Mouse (Mus musculus) liver, embryonic 14.5 days (tissue): ENCODE measurements around the gene Rmi2. TPM values are rescaled to one million over a fixed set of nuclear protein-coding genes. Genes with fewer than 3 reads are reported as not detected.
"Not testable (repeated sequence)": the region's sequence is repeated elsewhere in the genome, so short reads cannot be mapped to it uniquely, and the experiment has no call there.

Source experiments
- ATAC-seq: fragments of 200-750 bp; cut with Nextera tagmentation; 2 replicates; pipeline ENCODE4 v1.8.0; 2017; ENCODE audit warnings: moderate number of reproducible peaks, mild to moderate bottlenecking, moderate library complexity; ENCODE audit not compliant: insufficient read depth
- DNase-seq, 3 experiments: peaks; one replicate each; pipeline ENCODE4 v3.0.0-alpha.2; 2012 to 2013; ENCODE audit warnings: low read depth in 3 of 3, low spot score in 3 of 3
- H3K27ac ChIP-seq: fragments of 300-500 bp; sonication (generic); 2 replicates; pipeline ENCODE4 v1.5.1; 2014; ENCODE audit warnings: moderate library complexity, mild to moderate bottlenecking, control low read depth, inconsistent platforms
- H3K27me3 ChIP-seq: fragments of 300-500 bp; sonication (generic); 2 replicates; pipeline ENCODE4 v1.6.1; 2014; ENCODE audit warnings: mild to moderate bottlenecking, low read length, moderate library complexity; ENCODE audit not compliant: control insufficient read depth, insufficient read depth
- H3K36me3 ChIP-seq: fragments of 300-500 bp; sonication (generic); replicated peaks from 2 replicates; pipeline ENCODE4 v1.6.1; 2014; ENCODE audit warnings: low read depth; ENCODE audit not compliant: control insufficient read depth, insufficient read depth
- H3K4me1 ChIP-seq, 2 experiments: fragments of 200-500 bp in 1 of 2; fragments of 300-500 bp in 1 of 2; sonication (generic) in 1 of 2; replicated peaks; 2 replicates each; pipeline ENCODE4 v1.6.1; 2012 to 2014; ENCODE audit warnings: antibody characterized with exemption in 1 of 2, inconsistent platforms in 1 of 2, low read length in 1 of 2; ENCODE audit not compliant: control insufficient read depth in 2 of 2, insufficient read depth in 2 of 2
- H3K4me2 ChIP-seq: fragments of 300-500 bp; sonication (generic); 2 replicates; pipeline ENCODE4 v1.6.1; 2014; ENCODE audit warnings: low read depth, mild to moderate bottlenecking, control low read depth, moderate library complexity
- H3K4me3 ChIP-seq, 2 experiments: fragments of 200-500 bp in 1 of 2; fragments of 300-500 bp in 1 of 2; sonication (generic) in 1 of 2; 2 replicates each; pipeline ENCODE4 v1.5.1; 2012 to 2014; ENCODE audit warnings: low read depth in 2 of 2, low read length in 2 of 2, mild to moderate bottlenecking in 2 of 2, control low read depth in 1 of 2, inconsistent platforms in 1 of 2, moderate library complexity in 1 of 2; ENCODE audit not compliant: insufficient read depth in 1 of 2
- H3K9ac ChIP-seq: fragments of 300-500 bp; sonication (generic); replicated peaks from 2 replicates; pipeline ENCODE4 v1.6.1; 2014; ENCODE audit warnings: mild to moderate bottlenecking, control low read depth, moderate library complexity
- H3K9me3 ChIP-seq: fragments of 300-500 bp; sonication (generic); 2 replicates; pipeline ENCODE4 v1.6.1; 2016; ENCODE audit warnings: low read length, mixed read lengths; ENCODE audit not compliant: control insufficient read depth
- CTCF ChIP-seq: IDR thresholded peaks from 2 replicates; pipeline ENCODE4 v1.5.1; 2016; ENCODE audit warnings: antibody characterized with exemption, low read depth, control low read depth
- EP300 ChIP-seq: IDR thresholded peaks from 2 replicates; pipeline ENCODE4 v1.6.1; 2016; ENCODE audit warnings: antibody characterized with exemption, low read depth
- WGBS: fragments of 180-500 bp; shearing (Covaris S2); extraction: QIAGEN DNeasy Blood & Tissue Kit; methylation state at CpG from one replicate; pipeline ENCODE4 v1.1.7; 2014; ENCODE audit not compliant: insufficient replicate concordance; 5-methylcytosine and 5-hydroxymethylcytosine counted together
- polyA plus RNA-seq, 2 experiments: library from polyadenylated mRNA; depleted of rRNA in 1 of 2; stranded (reverse) in 1 of 2; unstranded in 1 of 2; fragments of >200 nt; fragmentation: Nextera tagmentation in 1 of 2; extraction: Ambion mirVana in 1 of 2; gene quantifications; 2 replicates each; pipeline versions ENCODE4 v1.2.1 to v1.2.3; 2012 to 2014

Gene Rmi2
- polyA plus RNA-seq, 2 experiments = 1.3 to 2.9 TPM

DNA sequence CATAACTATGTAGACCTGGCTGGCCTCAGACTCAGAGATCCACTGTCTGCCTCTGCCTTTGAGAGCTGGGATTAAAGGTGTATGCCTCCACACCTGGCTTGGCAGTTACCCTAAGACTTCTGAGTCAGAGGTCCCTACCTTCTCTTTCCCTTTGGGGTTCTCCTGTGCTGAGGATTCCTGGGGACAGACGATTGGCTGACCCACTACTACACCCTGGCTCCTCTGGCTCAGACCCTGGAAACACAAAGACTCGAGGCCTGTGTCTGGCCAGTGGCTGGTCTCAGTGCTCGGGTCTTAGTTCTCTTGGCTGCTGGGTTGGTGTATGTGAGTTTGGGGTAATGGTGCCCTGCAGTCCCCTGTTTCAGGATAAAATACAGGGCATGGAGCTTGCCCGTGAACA, 16.0 kb downstream of the Rmi2 start:
- no peak overlapping the region for H3K4me2 ChIP-seq
- ATAC-seq (no peak), DNase-seq (no peak)
- 0 out of 4 replicates have a peak, but pooled peaks cover 0 to 2% of the 10 kb centered on the region in 2 experiments for H3K4me1 ChIP-seq
- no peaks in the 10 kb centered on the region for H3K36me3 ChIP-seq
- H3K27ac ChIP-seq = no peak overlapping the region
- H3K9ac ChIP-seq = no peak overlapping the region
- WGBS = 65% methylated on average over 4 of the region's 4 CpGs
- no peaks in the 10 kb centered on the region for H3K27me3 ChIP-seq
- no peaks in the 10 kb centered on the region for H3K9me3 ChIP-seq
- no peak for TF ChIP-seq EP300
- no peak for TF ChIP-seq CTCF
- H3K4me3 ChIP-seq = no peak overlapping the region

- ATAC-seq, DNase-seq, H3K9ac ChIP-seq, H3K9me3 ChIP-seq, H3K36me3 ChIP-seq, H3K27me3 ChIP-seq, H3K27ac ChIP-seq, H3K4me2 ChIP-seq, H3K4me1 ChIP-seq, H3K4me3 ChIP-seq: not testable (repeated sequence)
- WGBS = 71% methylated on average over 10 of the region's 10 CpGs
These were observed 17.4 kb downstream of the Rmi2 start for GRCm38 (mm10) chr16:10852216-10852615.

GRCm38 (mm10) chr16:10859726-10860245, 24.9 kb downstream of the Rmi2 start:
- H3K9ac ChIP-seq = no peak overlapping the region
- ATAC-seq (no peak), DNase-seq (no peak)
- no peak overlapping the region for H3K4me3 ChIP-seq
- H3K4me1 ChIP-seq = no peaks in the 10 kb centered on the region
- no peaks in the 10 kb centered on the region for H3K9me3 ChIP-seq
- WGBS = 61% methylated on average over 7 of the region's 7 CpGs
- no peaks in the 10 kb centered on the region for H3K36me3 ChIP-seq
- TF ChIP-seq EP300 (no peak), CTCF (no peak)
- no peaks in the 10 kb centered on the region for H3K27me3 ChIP-seq
- H3K27ac ChIP-seq = no peak overlapping the region
- no peak overlapping the region for H3K4me2 ChIP-seq

GRCm38 (mm10) chr16:10861408-10861807, 26.5 kb downstream of the Rmi2 start:
- Histone ChIP-seq H3K27ac (no peak overlapping the region), H3K4me1 (no peaks in the 10 kb centered on the region), H3K9me3 (no peaks in the 10 kb centered on the region), H3K36me3 (no peaks in the 10 kb centered on the region), H3K9ac (no peak overlapping the region), H3K4me3 (no peak overlapping the region), H3K27me3 (no peaks in the 10 kb centered on the region), H3K4me2 (no peak overlapping the region)
- no peak for DNase-seq
- no peak for ATAC-seq
- no peak for TF ChIP-seq CTCF
- no peak for TF ChIP-seq EP300
- 60% methylated on average over 3 of the region's 3 CpGs for WGBS

DNA sequence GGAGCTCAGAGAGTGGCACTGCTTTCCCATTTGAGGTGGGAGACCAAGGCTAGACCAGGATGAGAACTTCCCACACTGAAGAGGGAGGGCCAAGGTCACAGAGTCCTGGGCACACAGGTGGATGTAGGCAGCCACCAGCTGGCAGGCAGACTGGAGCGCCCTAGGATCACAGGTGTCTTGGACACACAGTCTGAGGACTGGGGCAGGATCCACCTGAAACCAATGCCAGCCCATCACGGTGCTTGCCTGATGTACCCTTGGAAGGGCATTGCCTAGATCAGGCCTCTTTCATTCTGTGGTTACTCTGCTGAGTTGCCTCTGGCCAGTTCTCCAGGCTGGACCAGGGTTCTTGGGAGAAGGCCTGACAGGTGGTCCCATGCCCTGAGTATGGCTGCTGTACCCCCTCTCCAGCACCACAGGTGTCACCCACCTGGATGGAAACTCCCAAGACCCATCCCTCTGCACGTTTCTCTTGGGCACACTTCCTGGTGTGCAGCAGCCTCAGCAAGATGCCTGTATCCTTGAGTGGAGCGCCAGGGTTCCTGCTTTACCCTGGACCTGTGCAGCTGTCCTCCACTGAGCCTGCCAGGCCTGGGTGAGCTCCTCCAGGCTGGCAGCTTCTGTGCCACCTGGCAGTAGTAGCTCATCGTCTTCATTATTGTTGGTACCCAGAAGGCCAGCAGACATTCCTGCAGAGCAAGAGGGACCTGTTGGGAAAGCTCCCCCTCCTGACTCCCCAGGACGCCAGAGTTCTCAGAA, 30.2 kb downstream of the Rmi2 start:
- ATAC-seq = no peak
- H3K9ac ChIP-seq = no peak overlapping the region

More for the DNA sequence above, 30.2 kb downstream of the Rmi2 start:
- H3K36me3 ChIP-seq = no peaks in the 10 kb centered on the region
- no peak overlapping the region for H3K27ac ChIP-seq
- no peak overlapping the region for H3K4me2 ChIP-seq
- H3K4me1 ChIP-seq = no peaks in the 10 kb centered on the region
- H3K4me3 ChIP-seq = no peak overlapping the region
- TF ChIP-seq CTCF (no peak), EP300 (no peak)
- no peaks in the 10 kb centered on the region for H3K27me3 ChIP-seq
- no peak for DNase-seq
- WGBS = 54% methylated on average over 6 of the region's 6 CpGs
- no peaks in the 10 kb centered on the region for H3K9me3 ChIP-seq
